Mouse (Mus musculus) frontal cortex, postnatal 36 days (tissue): ENCODE measurements around the gene Ccdc24.
A peak's percentile ranks its signal among the peaks of the same experiment; 100 is the strongest.

Experiments
- DNase-seq, 2 experiments: peaks; one replicate each; pipeline ENCODE4 v3.0.0; 2022; ENCODE audit warnings: low spot score in 2 of 2

Ccdc24 gene

GRCm38 (mm10) chr4:117830124-117830551 lies 42.2 kb downstream of the Ccdc24 start:
- DNase-seq: no peak

GRCm38 (mm10) chr4:117829260-117830123 lies 42.9 kb downstream of the Ccdc24 start:
- peak; percentile 54 to 57 for DNase-seq

- no peak for DNase-seq
Observed at GRCm38 (mm10) chr4:117828572-117829145, 43.7 kb downstream of the Ccdc24 start.

GRCm38 (mm10) chr4:117818032-117818431 lies 54.3 kb downstream of the Ccdc24 start:
- DNase-seq: no peak

- no peak for DNase-seq
Observed at GRCm38 (mm10) chr4:117816776-117817175, 55.6 kb downstream of the Ccdc24 start.
